Mouse (Mus musculus) forebrain, embryonic 16.5 days (tissue): Measurements from ENCODE around the gene Slc25a23. TPM values are rescaled to one million over a fixed set of nuclear protein-coding genes. Genes with fewer than 3 reads are reported as not detected.

Experiments
- ATAC-seq: fragments of 200-750 bp; cut with Nextera tagmentation; 2 replicates; pipeline ENCODE4 v1.8.0; 2017; ENCODE audit warnings: mild to moderate bottlenecking, moderate library complexity
- H3K27ac ChIP-seq: fragments of 300-500 bp; sonication (generic); 2 replicates; pipeline ENCODE4 v1.5.1; 2014; ENCODE audit warnings: low read length, control low read depth
- H3K27me3 ChIP-seq: fragments of 300-500 bp; sonication (generic); replicated peaks from 2 replicates; pipeline ENCODE4 v1.6.1; 2014; ENCODE audit warnings: low read length; ENCODE audit not compliant: control insufficient read depth, insufficient read depth
- H3K36me3 ChIP-seq: fragments of 300-500 bp; sonication (generic); 2 replicates; pipeline ENCODE4 v1.6.1; 2014; ENCODE audit not compliant: control insufficient read depth, insufficient read depth
- H3K4me1 ChIP-seq: fragments of 300-500 bp; sonication (generic); replicated peaks from 2 replicates; pipeline ENCODE4 v1.6.1; 2014; ENCODE audit warnings: low read length; ENCODE audit not compliant: control insufficient read depth, insufficient read depth
- H3K4me2 ChIP-seq: fragments of 300-500 bp; sonication (generic); 2 replicates; pipeline ENCODE4 v1.6.1; 2014; ENCODE audit warnings: mild to moderate bottlenecking, low read length, control low read depth
- H3K4me3 ChIP-seq: fragments of 300-500 bp; sonication (generic); replicated peaks from 2 replicates; pipeline ENCODE4 v1.5.1; 2014; ENCODE audit warnings: mild to moderate bottlenecking, low read length, control low read depth
- H3K9ac ChIP-seq: fragments of 300-500 bp; sonication (generic); replicated peaks from 2 replicates; pipeline ENCODE4 v1.6.1; 2014; ENCODE audit warnings: low read depth, low read length, control low read depth
- H3K9me3 ChIP-seq: fragments of 300-500 bp; sonication (generic); 2 replicates; pipeline ENCODE4 v1.6.1; 2016; ENCODE audit warnings: low read length; ENCODE audit not compliant: control insufficient read depth
- WGBS: fragments of 180-500 bp; shearing (Covaris S2); extraction: QIAGEN DNeasy Blood & Tissue Kit; methylation state at CpG from one replicate; pipeline ENCODE4 v1.1.7; 2014; 5-methylcytosine and 5-hydroxymethylcytosine counted together
- polyA plus RNA-seq: library from polyadenylated mRNA; unstranded; fragments of >200 nt; fragmentation: Nextera tagmentation; extraction: Ambion mirVana; gene quantifications from 2 replicates; pipeline ENCODE4 v1.2.1, GENCODE M21; 2015

Slc25a23 gene
- polyA plus RNA-seq: 27.8 and 33.4 TPM in 2 replicates

GRCm38 (mm10) chr17:57059486-57059977, at the start of gene Slc25a23:
Gene Slc25a23, minus strand, starts transcription at chr17:57059863.
- WGBS: under 1% methylated on average over 23 of the region's 45 CpGs
- Histone ChIP-seq H3K9me3 (no peaks in the 10 kb centered on the region), H3K4me2 (peak within 1 kb of the TSS; percentile 72), H3K4me1 (peaks cover 21% of the 10 kb centered on the region), H3K4me3 (peak within 1 kb of the TSS; percentile 86), H3K9ac (peak within 1 kb of the TSS; percentile 85), H3K27ac (peak within 1 kb of the TSS; percentile 95), H3K27me3 (peaks cover 24% of the 10 kb centered on the region), H3K36me3 (0 out of 2 replicates have a peak, but pooled peaks cover 3% of the 10 kb centered on the region)
- ATAC-seq: peak; percentile 83

GRCm38 (mm10) chr17:57108666-57109171, 49.1 kb upstream of the Slc25a23 start:
- Histone ChIP-seq H3K27ac (no peak overlapping the region), H3K4me1 (peaks cover 21% of the 10 kb centered on the region), H3K9ac (no peak overlapping the region), H3K9me3 (no peaks in the 10 kb centered on the region), H3K4me2 (no peak overlapping the region), H3K4me3 (no peak overlapping the region), H3K27me3 (no peaks in the 10 kb centered on the region), H3K36me3 (no peaks in the 10 kb centered on the region)
- ATAC-seq: no peak
- 69% methylated on average over 5 of the region's 5 CpGs for WGBS

- Histone ChIP-seq H3K4me3 (no peak overlapping the region), H3K9ac (no peak overlapping the region), H3K36me3 (no peaks in the 10 kb centered on the region), H3K27me3 (no peaks in the 10 kb centered on the region), H3K4me2 (no peak overlapping the region), H3K27ac (no peak overlapping the region), H3K9me3 (no peaks in the 10 kb centered on the region), H3K4me1 (peaks cover 21% of the 10 kb centered on the region)
- 81% methylated on average over 7 of the region's 7 CpGs for WGBS
- no peak for ATAC-seq
Measured at GRCm38 (mm10) chr17:57108040-57108665, 48.5 kb upstream of the Slc25a23 start.

GRCm38 (mm10) chr17:57107064-57107463, 47.4 kb upstream of the Slc25a23 start:
- Histone ChIP-seq H3K27ac (no peak overlapping the region), H3K27me3 (no peaks in the 10 kb centered on the region), H3K4me3 (no peak overlapping the region), H3K36me3 (no peaks in the 10 kb centered on the region), H3K9me3 (no peaks in the 10 kb centered on the region), H3K4me1 (peaks cover 21% of the 10 kb centered on the region), H3K9ac (no peak overlapping the region), H3K4me2 (0 out of 2 replicates have a peak overlapping the region, but pooled peaks have one; percentile 1)
- 89% methylated on average over 5 of the region's 5 CpGs for WGBS
- ATAC-seq: no peak

GRCm38 (mm10) chr17:57106035-57106368, 46.3 kb upstream of the Slc25a23 start:
- Histone ChIP-seq H3K4me3 (peak overlapping the region; percentile 87), H3K9ac (peak overlapping the region; percentile 89), H3K9me3 (no peaks in the 10 kb centered on the region), H3K27ac (no peak overlapping the region), H3K4me1 (peaks cover 21% of the 10 kb centered on the region), H3K27me3 (no peaks in the 10 kb centered on the region), H3K4me2 (peak overlapping the region; percentile 53), H3K36me3 (no peaks in the 10 kb centered on the region)
- 3% methylated on average over 9 of the region's 9 CpGs for WGBS
- no peak for ATAC-seq

- H3K4me2 ChIP-seq: peak within 1 kb of the TSS; percentile 53
- no peaks in the 10 kb centered on the region for H3K9me3 ChIP-seq
- H3K36me3 ChIP-seq: no peaks in the 10 kb centered on the region
- no peak within 1 kb of the TSS; the same call in 1 of the 2 replicates for H3K27ac ChIP-seq
- WGBS: under 1% methylated on average over 53 of the region's 61 CpGs
- peak; percentile 85 for ATAC-seq
- peak within 1 kb of the TSS; percentile 87 for H3K4me3 ChIP-seq
- H3K4me1 ChIP-seq: peaks cover 21% of the 10 kb centered on the region
- peak within 1 kb of the TSS; percentile 89 for H3K9ac ChIP-seq
- H3K27me3 ChIP-seq: no peaks in the 10 kb centered on the region
Measured at GRCm38 (mm10) chr17:57105181-57106034, 45.7 kb upstream of the Slc25a23 start, which contains the start of gene Tnfsf9. Gene Tnfsf9, plus strand, starts transcription at chr17:57105325.

- peak overlapping the region; percentile 53 for H3K4me2 ChIP-seq
- H3K9me3 ChIP-seq: no peaks in the 10 kb centered on the region
- H3K36me3 ChIP-seq: no peaks in the 10 kb centered on the region
- peak; percentile 19 for ATAC-seq
- H3K27ac ChIP-seq: no peak overlapping the region
- H3K4me3 ChIP-seq: peak overlapping the region; percentile 87
- H3K27me3 ChIP-seq: no peaks in the 10 kb centered on the region
- H3K9ac ChIP-seq: no peak overlapping the region; the same call in 1 of the 2 replicates
- peaks cover 21% of the 10 kb centered on the region for H3K4me1 ChIP-seq
- 44% methylated on average over 4 of the region's 4 CpGs for WGBS
Measured at GRCm38 (mm10) chr17:57104496-57104895, 44.8 kb upstream of the Slc25a23 start.

GRCm38 (mm10) chr17:57102276-57102675, 42.6 kb upstream of the Slc25a23 start:
- H3K9ac ChIP-seq: no peak overlapping the region
- H3K36me3 ChIP-seq: no peaks in the 10 kb centered on the region
- H3K4me3 ChIP-seq: no peak overlapping the region
- peaks cover 21% of the 10 kb centered on the region for H3K4me1 ChIP-seq
- no peaks in the 10 kb centered on the region for H3K27me3 ChIP-seq
- H3K27ac ChIP-seq: no peak overlapping the region
- H3K9me3 ChIP-seq: no peaks in the 10 kb centered on the region
- no peak for ATAC-seq
- H3K4me2 ChIP-seq: no peak overlapping the region
- WGBS: 91% methylated on average over 2 of the region's 2 CpGs
